Mouse (Mus musculus) midbrain, embryonic 11.5 days (tissue): ENCODE results near the gene Gata3. TPM values are rescaled to one million over a fixed set of nuclear protein-coding genes. Genes with fewer than 3 reads are reported as not detected.
A peak's percentile ranks its signal among the peaks of the same experiment; 100 is the strongest.

Source experiments
- ATAC-seq: fragments of 200-750 bp; cut with Nextera tagmentation; 2 replicates; pipeline ENCODE4 v1.8.0; 2017; ENCODE audit warnings: moderate TSS enrichment, moderate library complexity; ENCODE audit not compliant: low FRiP score
- DNase-seq: peaks from one replicate; pipeline ENCODE4 v3.0.0; 2015; ENCODE audit warnings: low spot score; ENCODE audit errors: missing footprints
- H3K27ac ChIP-seq: fragments of 300-500 bp; sonication (generic); 2 replicates; pipeline ENCODE4 v1.5.1; 2014; ENCODE audit warnings: low read depth, low read length
- H3K27me3 ChIP-seq: fragments of 300-500 bp; sonication (generic); 2 replicates; pipeline ENCODE4 v1.6.1; 2014; ENCODE audit warnings: mild to moderate bottlenecking, low read length, moderate library complexity, mixed read lengths; ENCODE audit not compliant: control insufficient read depth, insufficient read depth
- H3K36me3 ChIP-seq: fragments of 300-500 bp; sonication (generic); 2 replicates; pipeline ENCODE4 v1.6.1; 2014; ENCODE audit warnings: mild to moderate bottlenecking, low read length, moderate library complexity, mixed read lengths; ENCODE audit not compliant: control insufficient read depth, insufficient read depth
- H3K4me1 ChIP-seq: fragments of 300-500 bp; sonication (generic); 2 replicates; pipeline ENCODE4 v1.6.1; 2014; ENCODE audit warnings: low read length; ENCODE audit not compliant: control insufficient read depth, insufficient read depth
- H3K4me2 ChIP-seq: fragments of 300-500 bp; sonication (generic); 2 replicates; pipeline ENCODE4 v1.6.1; 2014; ENCODE audit warnings: mild to moderate bottlenecking, moderate library complexity
- H3K4me3 ChIP-seq: fragments of 300-500 bp; sonication (generic); 2 replicates; pipeline ENCODE4 v1.5.1; 2014; ENCODE audit warnings: low read depth, low read length
- H3K9ac ChIP-seq: fragments of 300-500 bp; sonication (generic); 2 replicates; pipeline ENCODE4 v1.6.1; 2014; ENCODE audit warnings: low read length
- H3K9me3 ChIP-seq: fragments of 300-500 bp; sonication (generic); 2 replicates; pipeline ENCODE4 v1.6.1; 2016; ENCODE audit warnings: low read length; ENCODE audit not compliant: control insufficient read depth
- WGBS: fragments of 180-500 bp; shearing (Covaris S2); extraction: QIAGEN DNeasy Blood & Tissue Kit; methylation state at CpG from one replicate; pipeline ENCODE4 v1.1.7; 2014; 5-methylcytosine and 5-hydroxymethylcytosine counted together
- polyA plus RNA-seq: library from polyadenylated mRNA; unstranded; fragments of >200 nt; fragmentation: Nextera tagmentation; extraction: Ambion mirVana; gene quantifications from 2 replicates; pipeline ENCODE4 v1.2.1, GENCODE M21; 2014

Gene Gata3
- polyA plus RNA-seq, 1 experiment from 2014 or later = 34.1 TPM

DNA sequence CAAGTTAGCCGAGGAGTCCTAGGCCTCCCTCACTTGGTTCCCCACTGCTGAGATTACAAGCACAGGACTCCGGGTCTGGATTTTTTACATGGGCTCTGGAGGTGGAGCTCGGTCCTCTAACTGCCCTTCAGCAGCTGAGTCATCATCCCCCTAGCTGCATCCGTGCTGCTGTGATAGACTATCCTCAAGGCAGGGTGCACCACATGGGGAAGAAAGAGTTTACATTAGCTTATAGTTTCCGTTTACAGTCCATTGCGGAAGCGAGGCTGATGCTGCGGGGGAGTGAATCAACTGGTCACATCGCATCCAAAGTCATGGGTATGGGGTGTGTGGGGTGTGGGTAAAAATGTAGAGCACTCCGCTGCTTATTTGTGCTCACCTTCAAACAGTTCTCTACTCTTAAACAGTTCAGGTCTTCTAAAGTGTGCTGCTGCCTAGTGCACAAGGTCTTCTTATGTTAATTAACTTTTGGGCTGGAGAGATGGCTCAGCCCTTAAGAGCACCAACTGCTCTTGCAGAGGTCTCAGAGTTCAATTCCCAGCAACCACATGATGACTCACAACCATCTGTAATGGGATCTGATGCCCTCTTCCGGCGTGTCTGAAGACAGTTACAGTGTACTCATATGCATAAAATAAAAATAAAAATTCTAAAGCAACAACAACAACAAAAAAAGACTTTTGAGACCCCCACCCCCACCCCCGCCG lies 14.2 kb upstream of the Gata3 start:
- ATAC-seq = no peak

DNA sequence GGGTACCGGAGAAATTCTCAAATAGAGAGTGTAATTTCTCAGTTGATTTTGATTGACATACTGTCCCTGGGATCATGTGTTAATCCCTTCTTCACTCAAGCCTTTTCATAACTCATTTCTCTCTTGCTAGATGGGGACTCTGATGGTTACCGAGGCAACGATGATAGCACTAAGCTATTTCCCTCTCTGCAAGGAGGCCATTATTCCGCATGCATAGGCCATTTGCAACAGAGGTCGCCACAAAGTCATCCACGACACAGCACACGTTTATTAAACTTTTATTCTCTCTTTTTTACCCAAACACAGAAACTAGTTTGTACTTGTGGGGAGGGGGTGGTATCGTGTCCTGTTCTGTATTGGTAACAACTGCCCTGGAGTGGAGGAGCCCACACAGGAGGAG lies 8.0 kb upstream of the Gata3 start:
- ATAC-seq (peak; percentile 28), DNase-seq (peak; percentile 87)
- no peak overlapping the region for H3K4me2 ChIP-seq
- no peak overlapping the region for H3K4me3 ChIP-seq
- no peak overlapping the region for H3K9ac ChIP-seq
- no peak overlapping the region for H3K27ac ChIP-seq
- peaks cover 54% of the 10 kb centered on the region for H3K27me3 ChIP-seq
- whole genome bisulfite sequencing = 5% methylated on average over 8 of the region's 8 CpGs
- H3K36me3 ChIP-seq = no peaks in the 10 kb centered on the region
- no peaks in the 10 kb centered on the region for H3K9me3 ChIP-seq
- H3K4me1 ChIP-seq = 0 out of 2 replicates have a peak, but pooled peaks cover 3% of the 10 kb centered on the region

More for the DNA sequence above, 14.2 kb upstream of the Gata3 start:
- WGBS = 78% methylated on average over 14 of the region's 14 CpGs
- DNase-seq = no peak
- no peak overlapping the region for H3K4me3 ChIP-seq
- H3K9me3 ChIP-seq = no peaks in the 10 kb centered on the region
- H3K27ac ChIP-seq = no peak overlapping the region
- no peaks in the 10 kb centered on the region; the same call in 1 of the 2 replicates for H3K27me3 ChIP-seq
- H3K4me1 ChIP-seq = no peaks in the 10 kb centered on the region
- no peak overlapping the region for H3K4me2 ChIP-seq
- H3K36me3 ChIP-seq = no peaks in the 10 kb centered on the region
- no peak overlapping the region for H3K9ac ChIP-seq

DNA sequence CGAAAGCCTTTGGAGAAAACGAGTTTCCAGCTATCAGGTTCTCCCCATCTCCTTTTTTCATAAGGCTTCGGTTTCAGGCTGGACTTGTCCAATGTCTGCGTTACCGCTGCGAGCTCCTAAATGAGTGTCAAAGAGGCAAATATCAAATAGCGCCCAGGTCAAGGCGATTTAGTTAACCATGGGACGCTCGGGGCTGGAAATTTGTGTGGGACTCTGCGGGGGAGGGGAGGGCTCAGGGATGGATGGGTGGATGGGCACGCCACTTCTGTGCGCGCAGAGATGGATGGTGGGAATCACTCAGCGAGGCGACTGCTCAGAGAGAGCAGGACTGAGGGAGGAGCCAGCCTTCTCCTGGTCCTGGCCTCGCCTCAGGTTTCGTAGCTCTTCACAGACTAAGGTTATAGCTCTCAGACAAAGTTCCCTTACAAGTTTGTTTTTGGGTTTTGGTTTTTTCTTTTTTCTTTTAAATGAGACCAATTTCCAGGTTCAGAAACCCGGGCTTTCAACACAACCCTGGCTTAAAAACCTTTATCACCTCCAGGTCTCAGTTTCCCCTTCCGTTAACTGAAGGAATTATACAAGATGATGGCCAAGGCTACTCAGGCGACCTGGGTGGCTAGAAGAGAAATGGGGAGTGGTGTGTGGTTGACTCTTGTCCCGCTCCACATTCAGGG lies 6.4 kb upstream of the Gata3 start:
- Histone ChIP-seq H3K9ac (no peak overlapping the region), H3K27me3 (peaks cover 65% of the 10 kb centered on the region), H3K36me3 (no peaks in the 10 kb centered on the region), H3K4me3 (no peak overlapping the region), H3K4me2 (peak overlapping the region; percentile 8; the same call in 1 of the 2 replicates), H3K4me1 (0 out of 2 replicates have a peak, but pooled peaks cover 3% of the 10 kb centered on the region), H3K9me3 (no peaks in the 10 kb centered on the region), H3K27ac (no peak overlapping the region)
- ATAC-seq (peak; percentile 25; the same call in 1 of the 2 replicates), DNase-seq (peak; percentile 91)
- 1% methylated on average over 22 of the region's 22 CpGs for WGBS

DNA sequence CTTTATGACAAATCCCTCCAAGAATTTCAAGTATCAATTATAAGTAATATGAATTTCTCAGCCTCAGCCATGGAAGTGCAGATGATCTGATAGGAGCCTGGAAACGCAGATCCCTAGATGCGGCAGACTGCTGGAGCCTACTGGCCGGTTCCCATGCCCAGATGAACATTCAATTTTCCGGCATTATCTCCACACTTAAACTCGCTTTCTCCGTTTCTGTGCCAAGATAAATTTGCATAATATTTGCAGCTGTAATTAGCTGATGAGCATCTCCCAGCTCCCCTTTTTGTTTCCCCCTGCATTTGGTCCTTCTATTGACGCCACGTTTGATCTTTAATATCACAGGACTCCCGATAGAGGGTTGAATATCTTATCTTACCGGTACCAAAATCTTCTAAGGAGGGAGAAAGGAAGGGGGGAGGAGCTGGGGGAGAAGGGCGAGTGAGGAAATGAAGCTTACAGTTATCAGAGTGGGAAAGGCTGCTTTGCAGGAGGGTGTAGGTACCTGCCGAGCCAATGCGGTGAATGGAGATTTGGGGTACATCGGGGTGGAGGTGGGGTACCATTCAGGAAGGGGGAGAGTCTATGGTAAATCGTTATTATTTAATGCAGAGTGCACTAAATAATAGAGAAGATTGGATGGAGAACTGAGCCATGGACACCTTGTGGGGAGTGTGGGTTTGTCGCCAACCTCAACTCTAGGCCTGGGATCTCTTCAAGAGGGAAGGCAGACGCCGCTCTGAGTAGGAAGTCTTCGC lies 5.2 kb upstream of the Gata3 start:
- no peak overlapping the region for H3K9ac ChIP-seq
- DNase-seq = peak; percentile 94
- no peak overlapping the region for H3K4me2 ChIP-seq
- ATAC-seq = no peak
- H3K27ac ChIP-seq = no peak overlapping the region
- no peaks in the 10 kb centered on the region for H3K9me3 ChIP-seq
- WGBS = under 1% methylated on average over 19 of the region's 19 CpGs
- H3K4me3 ChIP-seq = no peak overlapping the region
- peaks cover 76% of the 10 kb centered on the region for H3K27me3 ChIP-seq
- no peaks in the 10 kb centered on the region for H3K36me3 ChIP-seq
- 0 out of 2 replicates have a peak, but pooled peaks cover 3% of the 10 kb centered on the region for H3K4me1 ChIP-seq

DNA sequence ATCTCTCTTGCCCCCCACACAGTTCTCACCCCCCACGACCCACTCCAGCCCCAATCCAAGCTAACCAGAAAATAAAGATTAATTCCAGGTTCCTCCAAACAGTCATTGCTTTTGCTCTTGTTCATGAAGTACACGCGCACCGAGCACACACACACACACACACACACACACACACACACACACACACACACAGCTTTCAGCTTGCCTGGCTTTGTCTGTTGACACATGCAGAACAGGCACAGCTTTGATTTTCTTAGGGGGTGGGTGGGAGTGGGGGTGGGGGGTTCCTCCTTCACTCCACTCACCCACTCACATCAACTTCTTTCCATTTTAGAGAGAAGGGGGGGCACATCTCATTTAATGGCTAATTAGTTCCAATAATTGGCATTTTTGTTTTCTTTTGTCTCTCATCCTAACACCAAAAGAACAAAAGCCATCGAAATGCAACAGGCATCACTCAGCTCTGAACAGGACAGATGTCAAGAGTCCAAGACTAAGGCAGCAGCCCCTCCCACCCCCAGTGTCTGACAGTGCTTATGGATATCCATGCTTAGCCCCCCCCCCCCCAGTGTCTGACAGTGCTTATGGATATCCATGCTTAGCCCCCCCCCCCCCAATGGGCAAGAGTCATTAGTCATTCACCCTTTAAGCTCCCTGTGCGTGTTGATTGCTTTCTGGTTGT lies 3.6 kb upstream of the Gata3 start:
- Histone ChIP-seq H3K9ac (no peak overlapping the region), H3K4me3 (no peak overlapping the region), H3K27ac (no peak overlapping the region), H3K4me2 (no peak overlapping the region), H3K36me3 (no peaks in the 10 kb centered on the region), H3K27me3 (peaks cover 90% of the 10 kb centered on the region), H3K9me3 (no peaks in the 10 kb centered on the region), H3K4me1 (peaks cover 7% of the 10 kb centered on the region; the same call in 1 of the 2 replicates)
- peak; percentile 84 for DNase-seq
- peak; percentile 45; the same call in 1 of the 2 replicates for ATAC-seq
- WGBS = 1% methylated on average over 6 of the region's 6 CpGs

DNA sequence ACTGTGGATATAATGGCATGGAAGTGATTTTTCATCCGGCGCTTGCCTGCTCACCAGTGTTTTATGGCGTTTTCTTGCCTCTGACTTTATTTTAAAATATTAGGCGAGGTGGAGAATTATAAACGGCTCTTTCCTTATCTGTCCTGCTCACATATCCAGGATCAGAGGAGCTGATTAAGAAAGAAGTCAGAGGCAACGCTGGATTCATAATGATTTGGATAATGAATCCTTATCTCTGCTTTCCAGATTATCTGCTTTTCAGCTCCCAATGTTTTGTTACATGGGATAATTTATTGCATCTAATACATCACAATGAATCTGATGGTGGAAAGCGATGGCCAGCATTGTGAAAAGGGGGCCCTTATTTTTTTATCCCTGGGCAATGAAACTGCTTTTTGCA lies 2.7 kb upstream of the Gata3 start:
- ATAC-seq = no peak
- H3K9me3 ChIP-seq = no peaks in the 10 kb centered on the region

DNA sequence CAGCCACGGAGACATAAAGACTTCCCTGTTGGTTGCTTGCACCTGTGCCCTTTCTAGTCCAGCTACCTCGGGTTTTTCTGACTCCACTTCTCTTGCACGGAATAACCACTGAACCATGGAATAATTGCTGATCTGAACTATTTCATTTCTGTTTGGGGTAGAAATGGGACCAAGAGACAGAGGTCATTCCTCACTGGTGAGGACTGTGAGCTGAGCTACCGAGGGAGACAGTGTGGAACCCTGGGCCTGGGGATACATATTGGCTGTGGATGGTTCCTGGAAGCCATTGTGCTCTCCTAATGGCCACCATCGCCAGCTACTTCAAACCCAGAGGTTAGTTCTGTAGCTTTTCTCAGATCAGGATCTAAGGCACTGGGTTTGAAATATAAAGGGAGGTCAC lies 1.1 kb upstream of the Gata3 start:
- no peak overlapping the region for H3K27ac ChIP-seq
- peaks cover 89% of the 10 kb centered on the region for H3K27me3 ChIP-seq
- DNase-seq (peak; percentile 91), ATAC-seq (no peak)
- H3K4me1 ChIP-seq = peaks cover 4% of the 10 kb centered on the region; the same call in 1 of the 2 replicates
- no peak overlapping the region for H3K4me3 ChIP-seq
- no peak overlapping the region for H3K4me2 ChIP-seq
- no peaks in the 10 kb centered on the region for H3K9me3 ChIP-seq
- WGBS = 1% methylated on average over 5 of the region's 5 CpGs
- H3K9ac ChIP-seq = no peak overlapping the region
- no peaks in the 10 kb centered on the region for H3K36me3 ChIP-seq

More for the DNA sequence above, 2.7 kb upstream of the Gata3 start:
- no peak overlapping the region for H3K9ac ChIP-seq
- H3K4me1 ChIP-seq = peaks cover 7% of the 10 kb centered on the region; the same call in 1 of the 2 replicates
- DNase-seq = peak; percentile 89
- H3K4me2 ChIP-seq = no peak overlapping the region
- no peaks in the 10 kb centered on the region for H3K36me3 ChIP-seq
- WGBS = 5% methylated on average over 7 of the region's 7 CpGs
- H3K27me3 ChIP-seq = peaks cover 90% of the 10 kb centered on the region
- H3K4me3 ChIP-seq = no peak overlapping the region
- no peak overlapping the region for H3K27ac ChIP-seq

DNA sequence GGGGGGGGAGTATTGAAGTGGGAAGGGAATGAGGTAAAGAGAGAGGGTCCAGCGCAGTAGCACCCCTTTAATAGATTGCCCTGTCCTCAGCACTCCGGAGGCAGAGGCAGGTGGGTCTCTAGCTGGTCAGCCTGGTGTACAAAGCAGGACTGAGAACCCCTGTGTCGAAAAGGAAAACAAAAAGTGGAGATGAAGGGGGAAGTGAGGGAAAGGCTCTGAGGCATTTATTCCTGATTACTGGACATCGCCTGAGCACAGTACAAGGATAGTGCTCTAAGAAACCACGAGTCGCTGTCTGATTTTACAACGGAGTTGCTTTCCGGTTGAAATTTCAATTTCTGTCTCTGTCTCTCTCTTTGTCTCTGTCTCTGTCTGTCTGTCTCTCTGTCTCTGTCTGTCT lies 417 bp upstream of the Gata3 start:
- H3K9me3 ChIP-seq = no peaks in the 10 kb centered on the region
- 5% methylated on average over 8 of the region's 8 CpGs for WGBS
- H3K4me1 ChIP-seq = peaks cover 4% of the 10 kb centered on the region; the same call in 1 of the 2 replicates
- H3K4me3 ChIP-seq = no peak overlapping the region
- DNase-seq (peak; percentile 91), ATAC-seq (no peak)
- H3K27ac ChIP-seq = no peak overlapping the region
- H3K36me3 ChIP-seq = no peaks in the 10 kb centered on the region
- no peak overlapping the region for H3K9ac ChIP-seq
- no peak overlapping the region for H3K4me2 ChIP-seq
- peaks cover 89% of the 10 kb centered on the region for H3K27me3 ChIP-seq
